Comparison of ENCODE assay signal across 15 mouse cellular contexts in the genomic region with DNA sequence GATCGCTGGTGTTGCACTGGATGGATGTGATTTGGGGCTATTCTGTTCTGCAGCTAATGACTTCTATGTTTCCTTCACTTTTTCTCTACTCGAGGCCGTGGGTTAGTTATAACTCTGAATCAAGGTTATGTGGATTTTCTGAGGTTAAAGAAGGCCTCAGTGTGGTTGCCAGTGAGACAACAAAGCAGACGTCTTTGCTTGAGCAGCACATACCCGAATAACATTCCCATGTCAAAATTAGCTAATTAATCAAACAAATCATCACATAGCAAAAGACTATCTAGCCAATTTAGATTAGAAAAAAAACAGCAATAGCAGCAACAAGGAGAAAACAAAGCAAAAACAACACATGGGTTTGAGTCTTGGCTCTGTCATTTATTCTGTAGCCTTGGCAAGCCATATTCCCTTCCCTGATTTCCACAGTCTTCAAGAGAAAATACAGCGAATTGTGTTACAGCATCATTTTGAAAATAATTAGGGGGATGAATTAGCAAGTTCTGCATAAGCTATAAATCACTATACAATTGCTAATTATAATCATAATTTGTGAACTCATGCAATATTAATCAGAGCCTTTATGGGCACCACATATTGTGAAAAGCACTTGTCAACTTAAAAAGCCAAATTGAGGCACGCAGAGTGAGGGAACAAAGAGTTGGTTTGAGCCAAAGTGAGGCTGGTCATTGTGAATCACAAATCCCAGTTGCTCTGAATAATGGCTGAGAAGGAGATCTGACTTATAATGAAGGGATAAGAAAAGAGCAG.
DNase-seq lines count a peak whose midpoint lies in the region; ATAC-seq and TF ChIP-seq lines count a peak whose summit lies in the region.
"Had no signal": no experiment of that assay in that cellular context is flagged by ENCODE, and none has a peak within 500 bp of the region (broad histone marks: within the 10 kb centered on the region; RNA-seq: fewer than 3 reads in every experiment).

No protein-coding gene starts in this region.

- TF ChIP-seq CTCF in forebrain, postnatal 0 days (IDR thresholded peaks at IDR 0.05; ENCODE audit: low read depth): no peak

- no peak overlapping the region for H3K27ac ChIP-seq in neural tube, embryonic 11.5 days (ENCODE audit: low read depth, low read length)
- H3K27ac ChIP-seq in forebrain, postnatal 0 days (ENCODE audit: low read depth, low read length): no peak overlapping the region
- H3K27ac ChIP-seq in midbrain, embryonic 10.5 days (replicated peaks): peak overlapping the region; percentile 47
- H3K27ac ChIP-seq in neural tube, embryonic 15.5 days (replicated peaks): no peak overlapping the region; the same call in 1 of the 2 replicates
- H3K27ac ChIP-seq: embryonic facial prominence, embryonic 13.5 days; heart, embryonic 10.5 days; liver, embryonic 14.5 days; stomach, embryonic 15.5 days had no signal

- peak; percentile 11 for DNase-seq in neural tube, embryonic 11.5 days (ENCODE audit: low spot score)
- no peak for DNase-seq in neural tube, embryonic 10.5 days (ENCODE audit: extremely low spot score, low spot score)
- peak; percentile 54 for DNase-seq in forebrain, postnatal 0 days
- no peak for DNase-seq in midbrain, embryonic 10.5 days (ENCODE audit: low spot score)
- DNase-seq in right cerebral cortex, adult 2 months (ENCODE audit: low spot score in 2 of 2): no peak
- DNase-seq in adrenal gland, postnatal 4 days (ENCODE audit: low spot score in 2 of 2): no peak
- no peak for DNase-seq in urinary bladder, postnatal 36 days (ENCODE audit: low spot score in 2 of 2)
- DNase-seq: cerebellum, adult 9-11 months; heart, postnatal 36 days; thymus, postnatal 25 days had no signal

- WGBS in neural tube, embryonic 11.5 days: 54% methylated on average over 7 of the region's 7 CpGs
- WGBS in forebrain, postnatal 0 days: 20% methylated on average over 7 of the region's 7 CpGs
- whole genome bisulfite sequencing in midbrain, embryonic 10.5 days: 70% methylated on average over 7 of the region's 7 CpGs
- WGBS in neural tube, embryonic 15.5 days: 23% methylated on average over 7 of the region's 7 CpGs

- no peaks in the 10 kb centered on the region for H3K36me3 ChIP-seq in neural tube, embryonic 11.5 days (ENCODE audit: control insufficient read depth, insufficient read depth, low read length)
- no peaks in the 10 kb centered on the region for H3K36me3 ChIP-seq in forebrain, postnatal 0 days (ENCODE audit: insufficient read depth)
- no peaks in the 10 kb centered on the region for H3K36me3 ChIP-seq in midbrain, embryonic 10.5 days
- no peaks in the 10 kb centered on the region for H3K36me3 ChIP-seq in neural tube, embryonic 15.5 days
- H3K36me3 ChIP-seq: embryonic facial prominence, embryonic 13.5 days; heart, embryonic 10.5 days; stomach, embryonic 15.5 days had no signal

- no peak overlapping the region for H3K4me2 ChIP-seq in neural tube, embryonic 11.5 days (ENCODE audit: low read depth)
- no peak overlapping the region for H3K4me2 ChIP-seq in forebrain, postnatal 0 days (ENCODE audit: low read depth)
- no peak overlapping the region for H3K4me2 ChIP-seq in neural tube, embryonic 15.5 days
- H3K4me2 ChIP-seq: embryonic facial prominence, embryonic 13.5 days; stomach, embryonic 15.5 days had no signal

- H3K9ac ChIP-seq in neural tube, embryonic 11.5 days (ENCODE audit: low read length): no peak overlapping the region
- no peak overlapping the region for H3K9ac ChIP-seq in forebrain, postnatal 0 days
- H3K9ac ChIP-seq in neural tube, embryonic 15.5 days (replicated peaks): no peak overlapping the region
- H3K9ac ChIP-seq: embryonic facial prominence, embryonic 13.5 days; liver, embryonic 14.5 days; stomach, embryonic 15.5 days had no signal

- peak; percentile 49 for ATAC-seq in neural tube, embryonic 11.5 days (ENCODE audit: insufficient read depth, low FRiP score, low TSS enrichment)
- ATAC-seq in forebrain, postnatal 0 days: peak; percentile 82
- ATAC-seq in neural tube, embryonic 15.5 days (ENCODE audit: low FRiP score): peak; percentile 31; the same call in 1 of the 2 replicates

- H3K9me3 ChIP-seq in neural tube, embryonic 11.5 days (ENCODE audit: control insufficient read depth, low read length): no peaks in the 10 kb centered on the region
- H3K9me3 ChIP-seq in forebrain, postnatal 0 days (ENCODE audit: low read length): no peaks in the 10 kb centered on the region
- H3K9me3 ChIP-seq in midbrain, embryonic 10.5 days (replicated peaks): no peaks in the 10 kb centered on the region
- no peaks in the 10 kb centered on the region for H3K9me3 ChIP-seq in neural tube, embryonic 15.5 days (replicated peaks)
- H3K9me3 ChIP-seq: embryonic facial prominence, embryonic 13.5 days; heart, embryonic 10.5 days; stomach, embryonic 15.5 days had no signal

- no peaks in the 10 kb centered on the region for H3K27me3 ChIP-seq in neural tube, embryonic 11.5 days (ENCODE audit: control insufficient read depth, insufficient read depth, low read length)
- no peaks in the 10 kb centered on the region for H3K27me3 ChIP-seq in forebrain, postnatal 0 days (ENCODE audit: insufficient read depth, low read length)
- H3K27me3 ChIP-seq in midbrain, embryonic 10.5 days (ENCODE audit: low read depth, poor library complexity, severe bottlenecking): no peaks in the 10 kb centered on the region
- no peaks in the 10 kb centered on the region for H3K27me3 ChIP-seq in neural tube, embryonic 15.5 days (replicated peaks)
- H3K27me3 ChIP-seq: embryonic facial prominence, embryonic 13.5 days; stomach, embryonic 15.5 days had no signal

- no peak overlapping the region for H3K4me3 ChIP-seq in neural tube, embryonic 11.5 days (ENCODE audit: low read depth, low read length)
- no peak overlapping the region for H3K4me3 ChIP-seq in forebrain, postnatal 0 days (ENCODE audit: low read depth, low read length)
- no peak overlapping the region for H3K4me3 ChIP-seq in midbrain, embryonic 10.5 days
- H3K4me3 ChIP-seq in neural tube, embryonic 15.5 days (replicated peaks): no peak overlapping the region
- H3K4me3 ChIP-seq: embryonic facial prominence, embryonic 13.5 days; heart, embryonic 10.5 days; stomach, embryonic 15.5 days had no signal

- no peaks in the 10 kb centered on the region; the same call in 1 of the 2 replicates for H3K4me1 ChIP-seq in neural tube, embryonic 11.5 days (ENCODE audit: control insufficient read depth, insufficient read depth, low read length)
- H3K4me1 ChIP-seq in forebrain, postnatal 0 days (ENCODE audit: insufficient read depth): no peaks in the 10 kb centered on the region
- H3K4me1 ChIP-seq in midbrain, embryonic 10.5 days: peaks cover 25% of the 10 kb centered on the region
- H3K4me1 ChIP-seq in neural tube, embryonic 15.5 days: no peaks in the 10 kb centered on the region
- H3K4me1 ChIP-seq: embryonic facial prominence, embryonic 13.5 days; heart, embryonic 10.5 days; stomach, embryonic 15.5 days had no signal

Comparison
In these comparisons a context has a peak if more than half of its experiments do, and no peak if none do; other contexts are left out.
1. DNase-seq: peak in neural tube, embryonic 11.5 days (single experiment) and forebrain, postnatal 0 days (single experiment); none in neural tube, embryonic 10.5 days (single experiment), midbrain, embryonic 10.5 days (single experiment), right cerebral cortex, adult 2 months (0 of 2), adrenal gland, postnatal 4 days (0 of 2) and urinary bladder, postnatal 36 days (0 of 2).
2. ATAC-seq: peak in every context shown above with its lines; median percentile 82 in forebrain, postnatal 0 days; 49 in neural tube, embryonic 11.5 days; 31 in neural tube, embryonic 15.5 days.